Mouse (Mus musculus): ENCODE measurements around the gene Cacna2d3. TPM values are rescaled to one million over a fixed set of nuclear protein-coding genes. Genes with fewer than 3 reads are reported as not detected.

Cacna2d3 gene
- polyA plus RNA-seq, 1 experiment, result 0.22 TPM

- Histone ChIP-seq H3K4me3 (ENCODE audit: insufficient read depth, low read depth, low read length) (no peak overlapping the region), H3K27me3 (replicated peaks; ENCODE audit: control insufficient read depth, insufficient read depth, low read length) (no peaks in the 10 kb centered on the region), H3K4me1 (ENCODE audit: control insufficient read depth, insufficient read depth, low read length) (no peaks in the 10 kb centered on the region), H3K36me3 (ENCODE audit: control insufficient read depth, insufficient read depth, low read length) (no peaks in the 10 kb centered on the region), H3K27ac (ENCODE audit: insufficient read depth, low read depth, low read length) (no peak overlapping the region)
- peak; percentile 30 for DNase-seq
- 83% methylated on average over 12 of the region's 12 CpGs for WGBS
- no peak for TF ChIP-seq CTCF (conservative IDR thresholded peaks at IDR 0.05; ENCODE audit: insufficient read depth, insufficient read length, low read depth, low read length)
- no peak for TF ChIP-seq POLR2A (IDR thresholded peaks at IDR 0.05; ENCODE audit: low read depth, low read length)
Observed at GRCm38 (mm10) chr14:28923180-28923961, 798.3 kb downstream of the Cacna2d3 start.

GRCm38 (mm10) chr14:28918871-28919270 is 802.8 kb downstream of the Cacna2d3 start:
- TF ChIP-seq CTCF (conservative IDR thresholded peaks at IDR 0.05; ENCODE audit: insufficient read depth, insufficient read length, low read depth, low read length) (no peak), POLR2A (IDR thresholded peaks at IDR 0.05; ENCODE audit: low read depth, low read length) (no peak)
- no peak for DNase-seq
- Histone ChIP-seq H3K4me3 (ENCODE audit: insufficient read depth, low read depth, low read length) (no peak overlapping the region), H3K27ac (ENCODE audit: insufficient read depth, low read depth, low read length) (no peak overlapping the region), H3K4me1 (ENCODE audit: control insufficient read depth, insufficient read depth, low read length) (no peaks in the 10 kb centered on the region), H3K27me3 (replicated peaks; ENCODE audit: control insufficient read depth, insufficient read depth, low read length) (no peaks in the 10 kb centered on the region), H3K36me3 (ENCODE audit: control insufficient read depth, insufficient read depth, low read length) (no peaks in the 10 kb centered on the region)
- 89% methylated on average over 5 of the region's 5 CpGs for WGBS

- Histone ChIP-seq H3K27me3 (replicated peaks; ENCODE audit: control insufficient read depth, insufficient read depth, low read length) (no peaks in the 10 kb centered on the region), H3K4me3 (ENCODE audit: insufficient read depth, low read depth, low read length) (no peak overlapping the region), H3K27ac (ENCODE audit: insufficient read depth, low read depth, low read length) (no peak overlapping the region), H3K36me3 (ENCODE audit: control insufficient read depth, insufficient read depth, low read length) (no peaks in the 10 kb centered on the region), H3K4me1 (ENCODE audit: control insufficient read depth, insufficient read depth, low read length) (no peaks in the 10 kb centered on the region)
- no peak for DNase-seq
- TF ChIP-seq CTCF (conservative IDR thresholded peaks at IDR 0.05; ENCODE audit: insufficient read depth, insufficient read length, low read depth, low read length), result no peak
- TF ChIP-seq POLR2A (IDR thresholded peaks at IDR 0.05; ENCODE audit: low read depth, low read length), result no peak
- WGBS, result 41% methylated on average over 1 of the region's 1 CpGs
Observed at GRCm38 (mm10) chr14:28915004-28915403, 806.7 kb downstream of the Cacna2d3 start.

- H3K27ac ChIP-seq (ENCODE audit: insufficient read depth, low read depth, low read length), result no peak overlapping the region
- 91% methylated on average over 6 of the region's 6 CpGs for WGBS
- DNase-seq, result no peak
- TF ChIP-seq CTCF (conservative IDR thresholded peaks at IDR 0.05; ENCODE audit: insufficient read depth, insufficient read length, low read depth, low read length) (no peak), POLR2A (IDR thresholded peaks at IDR 0.05; ENCODE audit: low read depth, low read length) (no peak)
- H3K27me3 ChIP-seq (replicated peaks; ENCODE audit: control insufficient read depth, insufficient read depth, low read length), result no peaks in the 10 kb centered on the region
- H3K4me1 ChIP-seq (ENCODE audit: control insufficient read depth, insufficient read depth, low read length), result no peaks in the 10 kb centered on the region
- no peaks in the 10 kb centered on the region for H3K36me3 ChIP-seq (ENCODE audit: control insufficient read depth, insufficient read depth, low read length)
- no peak overlapping the region for H3K4me3 ChIP-seq (ENCODE audit: insufficient read depth, low read depth, low read length)
Observed at GRCm38 (mm10) chr14:28907659-28908058, 814.0 kb downstream of the Cacna2d3 start.

GRCm38 (mm10) chr14:28892530-28892929 is 829.1 kb downstream of the Cacna2d3 start:
- no peak overlapping the region for H3K4me3 ChIP-seq (ENCODE audit: insufficient read depth, low read depth, low read length)
- H3K4me1 ChIP-seq (ENCODE audit: control insufficient read depth, insufficient read depth, low read length), result no peaks in the 10 kb centered on the region
- H3K27me3 ChIP-seq (replicated peaks; ENCODE audit: control insufficient read depth, insufficient read depth, low read length), result no peaks in the 10 kb centered on the region
- peak; percentile 3 for DNase-seq
- WGBS, result 47% methylated on average over 3 of the region's 3 CpGs
- no peak overlapping the region for H3K27ac ChIP-seq (ENCODE audit: insufficient read depth, low read depth, low read length)
- H3K36me3 ChIP-seq (ENCODE audit: control insufficient read depth, insufficient read depth, low read length), result no peaks in the 10 kb centered on the region
- TF ChIP-seq POLR2A (IDR thresholded peaks at IDR 0.05; ENCODE audit: low read depth, low read length) (no peak), CTCF (conservative IDR thresholded peaks at IDR 0.05; ENCODE audit: insufficient read depth, insufficient read length, low read depth, low read length) (no peak)

GRCm38 (mm10) chr14:28887373-28887772 is 834.3 kb downstream of the Cacna2d3 start:
- TF ChIP-seq POLR2A (IDR thresholded peaks at IDR 0.05; ENCODE audit: low read depth, low read length), result no peak
- TF ChIP-seq CTCF (conservative IDR thresholded peaks at IDR 0.05; ENCODE audit: insufficient read depth, insufficient read length, low read depth, low read length), result no peak
- Histone ChIP-seq H3K36me3 (ENCODE audit: control insufficient read depth, insufficient read depth, low read length) (no peaks in the 10 kb centered on the region), H3K4me3 (ENCODE audit: insufficient read depth, low read depth, low read length) (no peak overlapping the region), H3K27me3 (replicated peaks; ENCODE audit: control insufficient read depth, insufficient read depth, low read length) (no peaks in the 10 kb centered on the region), H3K27ac (ENCODE audit: insufficient read depth, low read depth, low read length) (no peak overlapping the region), H3K4me1 (ENCODE audit: control insufficient read depth, insufficient read depth, low read length) (no peaks in the 10 kb centered on the region)
- no peak for DNase-seq
- WGBS, result 95% methylated on average over 1 of the region's 1 CpGs

- Histone ChIP-seq H3K36me3 (ENCODE audit: control insufficient read depth, insufficient read depth, low read length) (no peaks in the 10 kb centered on the region), H3K4me1 (ENCODE audit: control insufficient read depth, insufficient read depth, low read length) (no peaks in the 10 kb centered on the region), H3K27me3 (replicated peaks; ENCODE audit: control insufficient read depth, insufficient read depth, low read length) (no peaks in the 10 kb centered on the region), H3K4me3 (ENCODE audit: insufficient read depth, low read depth, low read length) (no peak overlapping the region), H3K27ac (ENCODE audit: insufficient read depth, low read depth, low read length) (no peak overlapping the region)
- 91% methylated on average over 4 of the region's 4 CpGs for WGBS
- TF ChIP-seq CTCF (conservative IDR thresholded peaks at IDR 0.05; ENCODE audit: insufficient read depth, insufficient read length, low read depth, low read length) (no peak), POLR2A (IDR thresholded peaks at IDR 0.05; ENCODE audit: low read depth, low read length) (no peak)
- DNase-seq, result no peak
Observed at GRCm38 (mm10) chr14:28886661-28887060, 835.0 kb downstream of the Cacna2d3 start.

Measured in kidney, adult 2 months (tissue).